Mouse (Mus musculus) limb, embryonic 11.5 days (tissue): Measurements from ENCODE around the gene Gm13694. TPM values are rescaled to one million over a fixed set of nuclear protein-coding genes. Genes with fewer than 3 reads are reported as not detected.

Experiments
- ATAC-seq: fragments of 200-750 bp; cut with Nextera tagmentation; 2 replicates; pipeline ENCODE4 v1.8.0; 2017; ENCODE audit warnings: low read depth; ENCODE audit not compliant: insufficient number of reproducible peaks, low FRiP score, low TSS enrichment
- DNase-seq: peaks from one replicate; pipeline ENCODE4 v3.0.0-alpha.2; 2015; ENCODE audit warnings: low spot score
- H3K27ac ChIP-seq: fragments of 300-500 bp; sonication (generic); replicated peaks from 2 replicates; pipeline ENCODE4 v1.5.1; 2014; ENCODE audit warnings: low read depth, mild to moderate bottlenecking, low read length
- H3K27me3 ChIP-seq: fragments of 300-500 bp; sonication (generic); 2 replicates; pipeline ENCODE4 v1.6.1; 2014; ENCODE audit warnings: mild to moderate bottlenecking, low read length, mixed read lengths; ENCODE audit not compliant: control insufficient read depth, insufficient read depth
- H3K36me3 ChIP-seq: fragments of 300-500 bp; sonication (generic); 2 replicates; pipeline ENCODE4 v1.6.1; 2014; ENCODE audit warnings: mild to moderate bottlenecking, low read length, moderate library complexity, mixed read lengths; ENCODE audit not compliant: control insufficient read depth, insufficient read depth
- H3K4me1 ChIP-seq: fragments of 300-500 bp; sonication (generic); 2 replicates; pipeline ENCODE4 v1.6.1; 2014; ENCODE audit warnings: low read length, mixed read lengths; ENCODE audit not compliant: control insufficient read depth, insufficient read depth
- H3K4me2 ChIP-seq: fragments of 300-500 bp; sonication (generic); 2 replicates; pipeline ENCODE4 v1.6.1; 2014; ENCODE audit warnings: low read depth, mild to moderate bottlenecking, moderate library complexity; ENCODE audit not compliant: severe bottlenecking
- H3K4me3 ChIP-seq: fragments of 300-500 bp; sonication (generic); 2 replicates; pipeline ENCODE4 v1.5.1; 2014; ENCODE audit warnings: low read depth, low read length
- H3K9ac ChIP-seq: fragments of 300-500 bp; sonication (generic); 2 replicates; pipeline ENCODE4 v1.6.1; 2014; ENCODE audit warnings: mild to moderate bottlenecking, low read length
- H3K9me3 ChIP-seq: fragments of 300-500 bp; sonication (generic); 2 replicates; pipeline ENCODE4 v1.6.1; 2016; ENCODE audit warnings: low read length; ENCODE audit not compliant: control insufficient read depth
- WGBS: fragments of 180-500 bp; shearing (Covaris S2); extraction: QIAGEN DNeasy Blood & Tissue Kit; methylation state at CpG from one replicate; pipeline ENCODE4 v1.1.7; 2014; 5-methylcytosine and 5-hydroxymethylcytosine counted together
- polyA plus RNA-seq: library from polyadenylated mRNA; unstranded; fragments of >200 nt; fragmentation: Nextera tagmentation; extraction: Ambion mirVana; gene quantifications from 2 replicates; pipeline ENCODE4 v1.2.1, GENCODE M21; 2014

The Gm13694 gene
- polyA plus RNA-seq, 1 experiment from 2014 or later: not detected

DNA sequence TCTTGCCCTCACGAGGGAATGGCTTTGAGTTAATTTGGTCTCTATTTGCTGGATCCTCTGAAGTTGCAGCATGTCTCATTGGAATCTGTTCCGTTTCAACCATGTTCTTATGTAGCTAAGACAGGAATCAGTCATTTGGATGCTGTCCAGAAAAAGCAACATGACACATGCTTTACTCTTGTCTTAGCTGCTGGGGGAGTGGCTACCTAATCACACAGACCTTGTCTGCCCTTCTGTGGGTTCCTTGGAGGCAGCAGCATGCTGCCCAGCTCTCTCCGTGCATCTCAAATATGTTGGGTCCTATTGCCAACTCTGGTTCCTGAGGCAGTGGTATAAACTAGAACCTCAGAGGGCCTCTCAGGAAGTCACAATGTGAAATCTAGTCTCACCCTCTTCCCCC lies 39.6 kb downstream of the Gm13694 start:
- no peak overlapping the region for H3K4me3 ChIP-seq
- ATAC-seq (no peak), DNase-seq (no peak)
- no peaks in the 10 kb centered on the region for H3K36me3 ChIP-seq
- H3K27me3 ChIP-seq: no peaks in the 10 kb centered on the region
- no peak overlapping the region for H3K9ac ChIP-seq
- no peaks in the 10 kb centered on the region for H3K4me1 ChIP-seq
- no peak overlapping the region for H3K27ac ChIP-seq
- WGBS: 69% methylated on average over 3 of the region's 3 CpGs
- H3K9me3 ChIP-seq: no peaks in the 10 kb centered on the region
- H3K4me2 ChIP-seq: no peak overlapping the region

DNA sequence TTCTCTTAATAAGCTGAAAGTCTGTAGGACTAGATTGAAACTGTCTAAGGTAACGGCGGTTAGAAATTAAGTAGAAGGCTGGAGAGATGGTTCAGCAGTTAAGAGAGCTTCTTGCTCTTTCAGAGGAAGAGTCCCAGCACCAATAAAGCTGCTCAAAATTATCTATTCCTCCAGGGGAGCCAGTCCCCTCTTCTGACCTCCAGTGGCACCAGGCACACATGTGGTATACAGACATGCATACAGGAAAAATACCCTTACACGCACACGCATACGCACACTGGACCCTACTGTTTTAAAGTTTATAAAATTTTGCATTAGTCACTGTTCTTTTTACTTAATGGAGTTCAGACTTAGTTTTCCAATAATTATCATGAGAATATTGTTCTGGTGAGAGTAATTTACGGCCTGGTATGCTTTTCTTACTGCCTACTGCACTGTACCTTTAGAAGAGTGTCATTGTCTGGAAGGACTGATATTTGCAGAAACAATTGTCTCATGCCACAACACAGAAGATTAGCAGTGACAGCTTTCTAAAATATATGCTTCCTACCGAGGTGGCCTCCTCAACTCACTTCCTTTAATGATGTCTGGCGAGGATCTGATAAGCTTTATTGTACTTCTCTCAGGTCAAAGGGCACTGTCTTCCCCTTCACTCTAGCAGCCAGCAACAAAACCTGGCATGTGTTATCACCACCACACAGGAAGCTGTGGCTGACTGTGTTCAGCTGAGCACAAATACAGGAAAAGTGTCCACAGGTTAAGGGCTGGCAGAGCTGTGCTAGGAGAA lies 41.0 kb downstream of the Gm13694 start:
- ATAC-seq (no peak), DNase-seq (no peak)
- Histone ChIP-seq H3K27ac (no peak overlapping the region), H3K27me3 (no peaks in the 10 kb centered on the region), H3K4me3 (no peak overlapping the region), H3K4me1 (no peaks in the 10 kb centered on the region), H3K9ac (no peak overlapping the region), H3K4me2 (no peak overlapping the region), H3K36me3 (no peaks in the 10 kb centered on the region), H3K9me3 (no peaks in the 10 kb centered on the region)
- WGBS: 61% methylated on average over 8 of the region's 8 CpGs

DNA sequence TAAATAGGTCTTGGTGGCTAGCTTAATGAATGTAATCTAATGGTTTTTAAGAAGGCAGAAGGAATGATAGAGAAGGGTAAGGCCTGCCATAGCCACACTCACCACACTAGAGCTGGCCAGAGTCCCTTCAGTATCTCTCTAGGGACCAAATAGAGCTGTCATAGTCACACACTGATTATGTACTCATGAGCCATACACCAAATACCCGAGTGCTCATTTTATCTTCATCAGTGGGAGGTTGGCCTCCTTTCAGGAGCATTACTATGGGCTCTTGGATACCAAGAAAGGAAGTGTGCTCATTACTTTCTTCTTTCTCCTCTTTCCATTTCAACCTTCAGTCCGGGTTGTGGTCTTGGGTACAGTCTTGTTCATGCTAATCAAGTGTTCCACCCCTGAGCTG lies 43.2 kb downstream of the Gm13694 start:
- H3K9me3 ChIP-seq: no peaks in the 10 kb centered on the region

DNA sequence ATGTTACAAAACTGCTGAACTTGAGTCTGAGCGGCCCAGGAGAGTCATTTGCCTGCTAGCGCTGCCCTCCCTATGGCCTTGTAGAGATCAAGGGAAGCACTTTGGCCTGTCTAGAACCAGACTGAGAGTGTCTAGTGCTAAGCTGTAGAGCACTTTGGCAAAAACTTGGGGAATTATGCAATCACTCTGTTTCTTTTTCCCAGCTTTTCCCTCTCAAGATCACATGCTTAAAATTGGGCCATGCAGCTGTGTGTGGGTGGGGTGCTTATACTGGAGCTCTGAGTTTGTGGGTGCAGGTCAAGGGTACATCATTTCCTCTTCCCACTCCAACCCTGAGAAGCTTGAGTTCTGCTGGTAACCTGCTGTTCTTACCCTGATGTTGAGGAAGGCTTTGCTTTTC lies 44.2 kb downstream of the Gm13694 start:
- ATAC-seq: no peak
- H3K4me3 ChIP-seq: no peak overlapping the region
- DNase-seq: no peak
- H3K27me3 ChIP-seq: no peaks in the 10 kb centered on the region
- H3K27ac ChIP-seq: no peak overlapping the region
- H3K36me3 ChIP-seq: no peaks in the 10 kb centered on the region
- no peak overlapping the region for H3K9ac ChIP-seq
- H3K9me3 ChIP-seq: no peaks in the 10 kb centered on the region
- no peak overlapping the region for H3K4me2 ChIP-seq
- WGBS: 89% methylated on average over 2 of the region's 2 CpGs
- H3K4me1 ChIP-seq: no peaks in the 10 kb centered on the region

More for the DNA sequence above, 43.2 kb downstream of the Gm13694 start:
- WGBS: 94% methylated on average over 2 of the region's 2 CpGs
- Histone ChIP-seq H3K4me2 (no peak overlapping the region), H3K27ac (no peak overlapping the region), H3K4me1 (no peaks in the 10 kb centered on the region), H3K27me3 (no peaks in the 10 kb centered on the region), H3K4me3 (no peak overlapping the region), H3K9ac (no peak overlapping the region), H3K36me3 (no peaks in the 10 kb centered on the region)
- no peak for DNase-seq
- no peak for ATAC-seq

GRCm38 (mm10) chr2:84023319-84023718 lies 44.6 kb downstream of the Gm13694 start:
- DNase-seq (no peak), ATAC-seq (no peak)
- Histone ChIP-seq H3K36me3 (no peaks in the 10 kb centered on the region), H3K9me3 (no peaks in the 10 kb centered on the region), H3K4me2 (no peak overlapping the region), H3K27me3 (no peaks in the 10 kb centered on the region), H3K27ac (no peak overlapping the region), H3K4me1 (no peaks in the 10 kb centered on the region), H3K9ac (no peak overlapping the region), H3K4me3 (no peak overlapping the region)
- 93% methylated on average over 2 of the region's 2 CpGs for WGBS

DNA sequence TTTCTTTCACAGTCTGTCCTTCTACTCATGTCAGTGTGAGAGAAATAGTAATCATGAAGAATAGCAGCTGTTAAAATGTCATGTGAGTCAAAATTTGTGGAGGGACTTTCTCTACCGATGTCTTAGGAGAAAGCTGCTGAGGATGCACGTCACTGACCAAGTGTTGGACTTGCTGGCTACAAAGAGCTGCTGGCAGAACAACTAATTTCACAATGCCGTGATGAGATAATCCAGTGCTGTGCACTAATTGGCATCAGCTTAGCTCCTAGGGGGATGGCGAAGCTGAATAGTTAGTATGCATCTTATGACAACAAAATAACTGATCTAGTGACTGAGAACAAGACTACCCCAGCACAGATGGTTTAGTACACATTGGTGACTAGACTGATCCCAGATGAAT lies 46.5 kb downstream of the Gm13694 start:
- H3K4me2 ChIP-seq: no peak overlapping the region
- no peaks in the 10 kb centered on the region for H3K27me3 ChIP-seq
- DNase-seq: no peak
- H3K36me3 ChIP-seq: no peaks in the 10 kb centered on the region
- 57% methylated on average over 4 of the region's 4 CpGs for WGBS
- H3K4me1 ChIP-seq: no peaks in the 10 kb centered on the region
- H3K9me3 ChIP-seq: no peaks in the 10 kb centered on the region
- no peak overlapping the region for H3K27ac ChIP-seq
- H3K9ac ChIP-seq: no peak overlapping the region
- H3K4me3 ChIP-seq: no peak overlapping the region
- no peak for ATAC-seq

Other genes with a start within 250 kb of the Gm13694 start
- 20.1 and 20.4 TPM in 2 replicates for gene Fam171b, start 166.3 kb upstream of the Gm13694 start, polyA plus RNA-seq
- not detected in 2 replicates for gene Zswim2, start 37.7 kb upstream of the Gm13694 start, polyA plus RNA-seq
- not detected in 2 replicates for gene Gm13698, start 23.2 kb upstream of the Gm13694 start, polyA plus RNA-seq
- gene Gm13693, start 17.4 kb upstream of the Gm13694 start, polyA plus RNA-seq: not detected in 2 replicates
- gene Gm13695, start 11.6 kb upstream of the Gm13694 start, polyA plus RNA-seq: not detected in 2 replicates
- gene Gm13696, start 5.8 kb upstream of the Gm13694 start, polyA plus RNA-seq: not detected in 2 replicates
- gene Gm13697, start 5.8 kb downstream of the Gm13694 start, polyA plus RNA-seq: not detected in 2 replicates
- gene Gm13691, start 11.6 kb downstream of the Gm13694 start, polyA plus RNA-seq: not detected in 2 replicates